Mouse (Mus musculus): Measurements from ENCODE around the gene Zscan4b.
"Not testable (repeated sequence)": the region's sequence is repeated elsewhere in the genome, so short reads cannot be mapped to it uniquely, and the experiment has no call there.

The Zscan4b gene

DNA sequence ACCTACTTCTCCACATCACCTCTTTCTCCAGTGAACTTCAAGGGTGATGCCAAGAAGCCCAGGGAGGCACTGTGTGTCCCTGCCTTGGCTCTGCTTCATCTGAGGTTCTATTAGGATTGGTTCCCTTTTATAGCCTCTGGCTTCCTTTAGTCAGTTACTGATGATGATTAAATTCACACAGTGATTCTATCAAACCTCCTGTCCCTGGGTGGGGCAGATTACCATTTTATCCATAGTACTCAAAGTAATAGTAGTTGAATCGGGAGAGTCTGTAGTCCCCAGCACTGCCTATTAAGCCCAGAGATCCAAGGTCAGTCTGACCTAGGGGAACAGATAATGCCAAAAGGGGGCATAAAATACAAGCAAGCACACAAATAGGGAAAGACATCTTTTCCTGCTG lies at the start of gene Zscan4b:
Gene Zscan4b, minus strand, starts transcription at position 101 of the 400 bp plus-strand sequence.
- DNase-seq (ENCODE audit: low spot score): not testable (repeated sequence)

All from urinary bladder, postnatal 10 days (tissue).